Mouse (Mus musculus): ENCODE measurements around the gene Gmeb1. TPM values are rescaled to one million over a fixed set of nuclear protein-coding genes. Genes with fewer than 3 reads are reported as not detected.

Gene Gmeb1
- polyA plus RNA-seq, 1 experiment from 2014 or later: 55.3 TPM

- Histone ChIP-seq H3K27me3 (replicated peaks; ENCODE audit: control insufficient read depth, insufficient read depth, low read length) (no peaks in the 10 kb centered on the region), H3K4me1 (replicated peaks; ENCODE audit: control insufficient read depth, insufficient read depth, low read length) (peaks cover 19% of the 10 kb centered on the region), H3K9ac (replicated peaks; ENCODE audit: low read depth, low read length) (peak overlapping the region; percentile 94), H3K27ac (ENCODE audit: low read length) (peak overlapping the region; percentile 82), H3K4me3 (replicated peaks; ENCODE audit: low read length) (peak overlapping the region; percentile 80), H3K4me2 (ENCODE audit: low read length) (peak overlapping the region; percentile 87), H3K36me3 (ENCODE audit: control insufficient read depth, insufficient read depth) (no peaks in the 10 kb centered on the region), H3K9me3 (ENCODE audit: control insufficient read depth, low read length) (no peaks in the 10 kb centered on the region)
- 5% methylated on average over 35 of the region's 64 CpGs for WGBS
- peak; percentile 67 for ATAC-seq
Observed at GRCm38 (mm10) chr4:132260404-132261379, 710 bp downstream of the Gmeb1 start.

- H3K4me2 ChIP-seq (ENCODE audit: low read length): no peak overlapping the region
- H3K27me3 ChIP-seq (replicated peaks; ENCODE audit: control insufficient read depth, insufficient read depth, low read length): no peaks in the 10 kb centered on the region
- H3K9me3 ChIP-seq (ENCODE audit: control insufficient read depth, low read length): no peaks in the 10 kb centered on the region
- 86% methylated on average over 4 of the region's 4 CpGs for WGBS
- no peaks in the 10 kb centered on the region for H3K36me3 ChIP-seq (ENCODE audit: control insufficient read depth, insufficient read depth)
- ATAC-seq: no peak
- H3K9ac ChIP-seq (replicated peaks; ENCODE audit: low read depth, low read length): no peak overlapping the region
- peaks cover 19% of the 10 kb centered on the region for H3K4me1 ChIP-seq (replicated peaks; ENCODE audit: control insufficient read depth, insufficient read depth, low read length)
- H3K27ac ChIP-seq (ENCODE audit: low read length): no peak overlapping the region
- no peak overlapping the region for H3K4me3 ChIP-seq (replicated peaks; ENCODE audit: low read length)
Observed at GRCm38 (mm10) chr4:132259248-132259647, 2.2 kb downstream of the Gmeb1 start.

- ATAC-seq: no peak
- 92% methylated on average over 3 of the region's 3 CpGs for WGBS
Observed at GRCm38 (mm10) chr4:132256384-132256783, 5.0 kb downstream of the Gmeb1 start.

GRCm38 (mm10) chr4:132254986-132255385 lies 6.4 kb downstream of the Gmeb1 start:
- Histone ChIP-seq H3K9ac (replicated peaks; ENCODE audit: low read depth, low read length) (no peak overlapping the region), H3K27me3 (replicated peaks; ENCODE audit: control insufficient read depth, insufficient read depth, low read length) (no peaks in the 10 kb centered on the region), H3K4me1 (replicated peaks; ENCODE audit: control insufficient read depth, insufficient read depth, low read length) (peaks cover 9% of the 10 kb centered on the region), H3K36me3 (ENCODE audit: control insufficient read depth, insufficient read depth) (peaks cover 8% of the 10 kb centered on the region), H3K9me3 (ENCODE audit: control insufficient read depth, low read length) (no peaks in the 10 kb centered on the region), H3K4me2 (ENCODE audit: low read length) (no peak overlapping the region), H3K4me3 (replicated peaks; ENCODE audit: low read length) (no peak overlapping the region), H3K27ac (ENCODE audit: low read length) (no peak overlapping the region)
- no peak for ATAC-seq
- WGBS: 74% methylated on average over 3 of the region's 3 CpGs

More at GRCm38 (mm10) chr4:132256384-132256783, 5.0 kb downstream of the Gmeb1 start:
- Histone ChIP-seq H3K27ac (ENCODE audit: low read length) (no peak overlapping the region), H3K27me3 (replicated peaks; ENCODE audit: control insufficient read depth, insufficient read depth, low read length) (no peaks in the 10 kb centered on the region), H3K4me1 (replicated peaks; ENCODE audit: control insufficient read depth, insufficient read depth, low read length) (peaks cover 13% of the 10 kb centered on the region), H3K9ac (replicated peaks; ENCODE audit: low read depth, low read length) (no peak overlapping the region), H3K4me3 (replicated peaks; ENCODE audit: low read length) (no peak overlapping the region), H3K9me3 (ENCODE audit: control insufficient read depth, low read length) (no peaks in the 10 kb centered on the region), H3K36me3 (ENCODE audit: control insufficient read depth, insufficient read depth) (no peaks in the 10 kb centered on the region), H3K4me2 (ENCODE audit: low read length) (no peak overlapping the region)

GRCm38 (mm10) chr4:132253622-132254021 lies 7.8 kb downstream of the Gmeb1 start:
- no peak for ATAC-seq
- H3K36me3 ChIP-seq (ENCODE audit: control insufficient read depth, insufficient read depth): peaks cover 10% of the 10 kb centered on the region
- no peak overlapping the region for H3K4me2 ChIP-seq (ENCODE audit: low read length)
- no peaks in the 10 kb centered on the region for H3K4me1 ChIP-seq (replicated peaks; ENCODE audit: control insufficient read depth, insufficient read depth, low read length)
- H3K4me3 ChIP-seq (replicated peaks; ENCODE audit: low read length): no peak overlapping the region
- no peaks in the 10 kb centered on the region for H3K9me3 ChIP-seq (ENCODE audit: control insufficient read depth, low read length)
- no peak overlapping the region for H3K9ac ChIP-seq (replicated peaks; ENCODE audit: low read depth, low read length)
- 76% methylated on average over 2 of the region's 2 CpGs for WGBS
- no peaks in the 10 kb centered on the region for H3K27me3 ChIP-seq (replicated peaks; ENCODE audit: control insufficient read depth, insufficient read depth, low read length)
- H3K27ac ChIP-seq (ENCODE audit: low read length): no peak overlapping the region

GRCm38 (mm10) chr4:132253128-132253527 lies 8.3 kb downstream of the Gmeb1 start:
- Histone ChIP-seq H3K9me3 (ENCODE audit: control insufficient read depth, low read length) (no peaks in the 10 kb centered on the region), H3K4me3 (replicated peaks; ENCODE audit: low read length) (no peak overlapping the region), H3K27me3 (replicated peaks; ENCODE audit: control insufficient read depth, insufficient read depth, low read length) (no peaks in the 10 kb centered on the region), H3K9ac (replicated peaks; ENCODE audit: low read depth, low read length) (no peak overlapping the region), H3K36me3 (ENCODE audit: control insufficient read depth, insufficient read depth) (peaks cover 13% of the 10 kb centered on the region), H3K4me2 (ENCODE audit: low read length) (no peak overlapping the region), H3K27ac (ENCODE audit: low read length) (no peak overlapping the region), H3K4me1 (replicated peaks; ENCODE audit: control insufficient read depth, insufficient read depth, low read length) (no peaks in the 10 kb centered on the region)
- no peak for ATAC-seq
- WGBS: 88% methylated on average over 8 of the region's 8 CpGs

GRCm38 (mm10) chr4:132251596-132251995 lies 9.8 kb downstream of the Gmeb1 start:
- no peaks in the 10 kb centered on the region for H3K9me3 ChIP-seq (ENCODE audit: control insufficient read depth, low read length)
- no peak overlapping the region for H3K9ac ChIP-seq (replicated peaks; ENCODE audit: low read depth, low read length)
- no peak overlapping the region for H3K4me2 ChIP-seq (ENCODE audit: low read length)
- H3K4me3 ChIP-seq (replicated peaks; ENCODE audit: low read length): no peak overlapping the region
- no peaks in the 10 kb centered on the region for H3K27me3 ChIP-seq (replicated peaks; ENCODE audit: control insufficient read depth, insufficient read depth, low read length)
- no peak for ATAC-seq
- 95% methylated on average over 9 of the region's 9 CpGs for WGBS
- H3K36me3 ChIP-seq (ENCODE audit: control insufficient read depth, insufficient read depth): peaks cover 15% of the 10 kb centered on the region
- no peak overlapping the region for H3K27ac ChIP-seq (ENCODE audit: low read length)
- no peaks in the 10 kb centered on the region for H3K4me1 ChIP-seq (replicated peaks; ENCODE audit: control insufficient read depth, insufficient read depth, low read length)

GRCm38 (mm10) chr4:132247451-132247997 lies 13.9 kb downstream of the Gmeb1 start:
- Histone ChIP-seq H3K36me3 (ENCODE audit: control insufficient read depth, insufficient read depth) (peaks cover 23% of the 10 kb centered on the region), H3K4me3 (replicated peaks; ENCODE audit: low read length) (no peak overlapping the region), H3K27ac (ENCODE audit: low read length) (no peak overlapping the region), H3K27me3 (replicated peaks; ENCODE audit: control insufficient read depth, insufficient read depth, low read length) (no peaks in the 10 kb centered on the region), H3K4me2 (ENCODE audit: low read length) (no peak overlapping the region), H3K4me1 (replicated peaks; ENCODE audit: control insufficient read depth, insufficient read depth, low read length) (no peaks in the 10 kb centered on the region), H3K9ac (replicated peaks; ENCODE audit: low read depth, low read length) (no peak overlapping the region), H3K9me3 (ENCODE audit: control insufficient read depth, low read length) (no peaks in the 10 kb centered on the region)
- 82% methylated on average over 5 of the region's 5 CpGs for WGBS
- ATAC-seq: no peak

GRCm38 (mm10) chr4:132245643-132246042 lies 15.8 kb downstream of the Gmeb1 start:
- Histone ChIP-seq H3K9ac (replicated peaks; ENCODE audit: low read depth, low read length) (no peak overlapping the region), H3K9me3 (ENCODE audit: control insufficient read depth, low read length) (no peaks in the 10 kb centered on the region), H3K27me3 (replicated peaks; ENCODE audit: control insufficient read depth, insufficient read depth, low read length) (no peaks in the 10 kb centered on the region), H3K4me1 (replicated peaks; ENCODE audit: control insufficient read depth, insufficient read depth, low read length) (no peaks in the 10 kb centered on the region), H3K36me3 (ENCODE audit: control insufficient read depth, insufficient read depth) (peaks cover 27% of the 10 kb centered on the region), H3K27ac (ENCODE audit: low read length) (no peak overlapping the region), H3K4me2 (ENCODE audit: low read length) (no peak overlapping the region), H3K4me3 (replicated peaks; ENCODE audit: low read length) (no peak overlapping the region)
- whole genome bisulfite sequencing: 98% methylated on average over 3 of the region's 3 CpGs
- ATAC-seq: no peak
